Mouse (Mus musculus) heart, embryonic 15.5 days (tissue): Measurements from ENCODE around the gene Terf2. TPM values are rescaled to one million over a fixed set of nuclear protein-coding genes. Genes with fewer than 3 reads are reported as not detected.

ENCODE experiments used
- ATAC-seq: fragments of 200-750 bp; cut with Nextera tagmentation; replicated peaks from 2 replicates; pipeline ENCODE4 v1.8.0; 2017; ENCODE audit warnings: low read depth, moderate TSS enrichment; ENCODE audit not compliant: insufficient number of reproducible peaks, insufficient read depth, low FRiP score
- H3K27ac ChIP-seq: fragments of 300-500 bp; sonication (generic); 2 replicates; pipeline ENCODE4 v1.5.1; 2015; ENCODE audit warnings: mild to moderate bottlenecking, inconsistent platforms
- H3K27me3 ChIP-seq: fragments of 300-500 bp; sonication (generic); 2 replicates; pipeline ENCODE4 v1.6.1; 2015; ENCODE audit warnings: inconsistent platforms
- H3K36me3 ChIP-seq: fragments of 300-500 bp; sonication (generic); 2 replicates; pipeline ENCODE4 v1.6.1; 2015; ENCODE audit warnings: mild to moderate bottlenecking, inconsistent platforms
- H3K4me1 ChIP-seq: fragments of 300-500 bp; sonication (generic); replicated peaks from 2 replicates; pipeline ENCODE4 v1.6.1; 2015; ENCODE audit warnings: inconsistent platforms
- H3K4me2 ChIP-seq: fragments of 300-500 bp; sonication (generic); 2 replicates; pipeline ENCODE4 v1.6.1; 2015; ENCODE audit warnings: inconsistent platforms, mild to moderate bottlenecking, moderate library complexity
- H3K4me3 ChIP-seq: fragments of 300-500 bp; sonication (generic); 2 replicates; pipeline ENCODE4 v1.5.1; 2015; ENCODE audit warnings: mild to moderate bottlenecking, inconsistent platforms
- H3K9ac ChIP-seq: fragments of 300-500 bp; sonication (generic); 2 replicates; pipeline ENCODE4 v1.6.1; 2015; ENCODE audit warnings: mild to moderate bottlenecking, inconsistent platforms
- H3K9me3 ChIP-seq: fragments of 300-500 bp; sonication (generic); replicated peaks from 2 replicates; pipeline ENCODE4 v1.6.1; 2016; ENCODE audit warnings: inconsistent platforms
- WGBS: fragments of 180-500 bp; shearing (Covaris S2); methylation state at CpG from one replicate; pipeline ENCODE4 v1.1.7; 2015; ENCODE audit warnings: mixed read lengths; 5-methylcytosine and 5-hydroxymethylcytosine counted together
- polyA plus RNA-seq: library from polyadenylated mRNA; unstranded; fragments of >200 nt; fragmentation: Nextera tagmentation; extraction: Ambion mirVana; gene quantifications from 2 replicates; pipeline ENCODE4 v1.2.1, GENCODE M21; 2015

The Terf2 gene
- polyA plus RNA-seq, 1 experiment from 2014 or later = 9.5 TPM

- H3K36me3 ChIP-seq = peaks cover 44% of the 10 kb centered on the region
- WGBS = 98% methylated on average over 7 of the region's 7 CpGs
- H3K9ac ChIP-seq = no peak overlapping the region
- H3K27ac ChIP-seq = no peak overlapping the region
- no peak overlapping the region for H3K4me2 ChIP-seq
- H3K27me3 ChIP-seq = no peaks in the 10 kb centered on the region
- peaks cover 18% of the 10 kb centered on the region for H3K4me1 ChIP-seq
- no peaks in the 10 kb centered on the region for H3K9me3 ChIP-seq
- no peak for ATAC-seq
- H3K4me3 ChIP-seq = no peak overlapping the region
Observed at GRCm38 (mm10) chr8:107090531-107090930, 5.8 kb downstream of the Terf2 start.

DNA sequence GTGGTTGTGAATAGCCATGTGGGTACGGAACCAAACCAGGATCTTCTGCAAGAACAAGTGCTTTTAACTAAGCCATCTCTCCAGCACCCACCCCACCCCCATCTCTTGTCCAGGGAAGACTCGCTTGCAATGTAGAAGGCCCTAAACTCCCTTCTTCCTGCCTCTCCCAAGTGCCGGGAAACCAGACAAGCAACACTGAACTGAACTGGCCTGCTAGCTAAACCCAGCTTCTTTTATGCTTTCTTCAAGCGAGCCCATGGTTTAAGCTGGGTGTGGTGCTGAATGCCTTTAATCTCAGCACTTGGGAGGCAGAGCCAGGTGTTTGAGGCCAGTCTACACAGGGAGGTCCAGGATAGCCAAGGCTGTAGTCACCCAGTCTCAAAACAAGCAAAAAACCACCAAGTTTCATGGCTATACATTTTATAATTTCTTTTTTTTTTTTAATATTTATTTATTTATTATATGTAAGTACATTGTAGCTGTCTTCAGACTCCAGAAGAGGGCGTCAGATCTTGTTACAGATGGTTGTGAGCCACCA is 7.8 kb downstream of the Terf2 start:
- Histone ChIP-seq H3K4me2 (no peak overlapping the region), H3K4me1 (0 out of 2 replicates have a peak, but pooled peaks cover 3% of the 10 kb centered on the region), H3K9me3 (no peaks in the 10 kb centered on the region), H3K4me3 (no peak overlapping the region), H3K9ac (no peak overlapping the region), H3K27me3 (no peaks in the 10 kb centered on the region), H3K27ac (no peak overlapping the region), H3K36me3 (peaks cover 50% of the 10 kb centered on the region)
- WGBS = 94% methylated on average over 5 of the region's 5 CpGs
- no peak for ATAC-seq

DNA sequence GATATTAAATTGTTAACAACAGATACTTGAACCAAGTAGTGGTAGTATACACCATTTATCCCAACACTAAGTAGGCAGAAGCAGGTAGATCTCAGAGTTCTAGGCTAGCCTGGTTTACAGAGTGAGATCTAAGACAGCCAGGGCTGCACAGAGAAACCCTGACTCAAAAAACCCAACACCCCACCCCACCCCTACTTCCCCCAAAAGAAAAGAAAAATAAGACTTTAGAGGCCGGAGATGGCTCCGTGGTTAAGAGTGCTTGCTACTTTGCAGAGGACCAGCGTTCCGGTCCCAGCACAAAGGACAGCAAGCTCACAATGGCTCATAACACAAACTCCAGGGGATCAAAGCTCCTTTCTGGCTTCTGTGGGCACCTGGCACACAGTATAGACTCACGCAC is 10.3 kb downstream of the Terf2 start:
- no peak for ATAC-seq
- H3K4me1 ChIP-seq = no peaks in the 10 kb centered on the region
- over 99% methylated on average over 5 of the region's 5 CpGs for WGBS
- no peak overlapping the region for H3K9ac ChIP-seq
- H3K4me3 ChIP-seq = no peak overlapping the region
- H3K4me2 ChIP-seq = no peak overlapping the region
- H3K9me3 ChIP-seq = no peaks in the 10 kb centered on the region
- H3K27me3 ChIP-seq = no peaks in the 10 kb centered on the region
- no peak overlapping the region for H3K27ac ChIP-seq
- H3K36me3 ChIP-seq = peaks cover 59% of the 10 kb centered on the region

GRCm38 (mm10) chr8:107085358-107085757 is 11.0 kb downstream of the Terf2 start:
- peaks cover 62% of the 10 kb centered on the region for H3K36me3 ChIP-seq
- H3K4me2 ChIP-seq = no peak overlapping the region
- H3K4me3 ChIP-seq = no peak overlapping the region
- H3K9me3 ChIP-seq = no peaks in the 10 kb centered on the region
- H3K9ac ChIP-seq = no peak overlapping the region
- WGBS = 97% methylated on average over 17 of the region's 17 CpGs
- no peaks in the 10 kb centered on the region for H3K27me3 ChIP-seq
- ATAC-seq = no peak
- no peak overlapping the region for H3K27ac ChIP-seq
- no peaks in the 10 kb centered on the region for H3K4me1 ChIP-seq

GRCm38 (mm10) chr8:107076239-107076888 is 20.0 kb downstream of the Terf2 start:
- no peak overlapping the region for H3K9ac ChIP-seq
- no peaks in the 10 kb centered on the region for H3K4me1 ChIP-seq
- no peak for ATAC-seq
- H3K4me3 ChIP-seq = no peak overlapping the region
- H3K4me2 ChIP-seq = no peak overlapping the region
- H3K27me3 ChIP-seq = no peaks in the 10 kb centered on the region
- 82% methylated on average over 7 of the region's 7 CpGs for WGBS
- no peaks in the 10 kb centered on the region for H3K9me3 ChIP-seq
- peaks cover 61% of the 10 kb centered on the region for H3K36me3 ChIP-seq
- H3K27ac ChIP-seq = no peak overlapping the region

DNA sequence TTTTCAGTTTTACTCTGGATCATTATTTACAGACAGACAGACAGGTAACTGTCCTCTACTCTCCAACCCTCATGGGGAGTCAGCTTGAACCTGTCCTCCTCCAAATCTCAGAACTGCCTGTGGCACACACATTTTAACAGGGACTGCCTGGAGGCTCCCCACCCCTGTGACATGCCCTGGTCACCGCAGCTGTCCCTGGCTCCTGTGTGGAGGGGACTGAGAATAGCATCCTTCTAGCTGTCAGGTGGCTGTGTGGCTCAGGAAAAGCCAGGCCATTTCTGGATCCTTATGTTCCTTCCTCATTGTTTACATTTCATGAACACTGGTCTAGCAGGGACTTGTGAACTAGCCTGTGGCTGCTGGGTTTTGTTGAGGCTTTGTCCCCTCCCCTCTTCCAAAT is 22.2 kb downstream of the Terf2 start:
- Histone ChIP-seq H3K27ac (no peak overlapping the region), H3K9me3 (no peaks in the 10 kb centered on the region), H3K4me1 (no peaks in the 10 kb centered on the region), H3K36me3 (peaks cover 68% of the 10 kb centered on the region), H3K9ac (no peak overlapping the region), H3K4me3 (no peak overlapping the region), H3K4me2 (no peak overlapping the region), H3K27me3 (no peaks in the 10 kb centered on the region)
- no peak for ATAC-seq
- WGBS = 66% methylated on average over 1 of the region's 1 CpGs

DNA sequence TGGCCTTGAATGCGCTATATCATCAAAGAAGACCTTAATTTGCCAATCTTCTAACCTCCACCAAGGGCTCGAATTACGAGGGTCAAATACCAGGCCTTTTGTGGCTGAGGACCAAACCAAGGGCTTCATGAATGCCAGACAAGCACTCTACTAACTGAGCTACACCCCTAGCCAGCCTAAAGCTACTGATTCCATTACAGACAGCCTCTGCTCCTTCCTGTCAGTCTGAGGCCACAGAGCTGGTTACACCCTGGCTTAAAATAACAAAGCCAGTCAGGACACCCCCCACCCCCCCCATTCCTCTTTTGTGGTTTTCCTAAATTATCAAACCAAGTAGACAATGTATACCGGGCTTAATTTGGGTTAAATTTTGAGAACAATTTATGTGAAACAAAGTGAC is 22.6 kb downstream of the Terf2 start:
- Histone ChIP-seq H3K9me3 (no peaks in the 10 kb centered on the region), H3K4me2 (no peak overlapping the region), H3K36me3 (peaks cover 64% of the 10 kb centered on the region), H3K27me3 (no peaks in the 10 kb centered on the region), H3K4me3 (no peak overlapping the region), H3K27ac (no peak overlapping the region), H3K9ac (no peak overlapping the region), H3K4me1 (no peaks in the 10 kb centered on the region)
- WGBS = 76% methylated on average over 4 of the region's 4 CpGs
- no peak for ATAC-seq

GRCm38 (mm10) chr8:107065511-107066496 is 30.5 kb downstream of the Terf2 start, which contains the start of gene Tmed6:
TSS of gene Tmed6 (minus strand) at chr8:107065644.
- H3K9me3 ChIP-seq = no peaks in the 10 kb centered on the region
- ATAC-seq = no peak; the same call in 1 of the 2 replicates
- WGBS = 51% methylated on average over 17 of the region's 17 CpGs
- H3K36me3 ChIP-seq = peaks cover 14% of the 10 kb centered on the region
- H3K4me2 ChIP-seq = no peak within 1 kb of the TSS
- H3K4me1 ChIP-seq = 0 out of 2 replicates have a peak, but pooled peaks cover 2% of the 10 kb centered on the region
- H3K27me3 ChIP-seq = no peaks in the 10 kb centered on the region
- H3K9ac ChIP-seq = no peak within 1 kb of the TSS
- H3K4me3 ChIP-seq = no peak within 1 kb of the TSS
- no peak within 1 kb of the TSS for H3K27ac ChIP-seq

- Histone ChIP-seq H3K4me1 (peaks cover 9% of the 10 kb centered on the region), H3K27ac (no peak overlapping the region), H3K4me2 (no peak overlapping the region), H3K36me3 (peaks cover 16% of the 10 kb centered on the region), H3K9ac (no peak overlapping the region), H3K27me3 (no peaks in the 10 kb centered on the region), H3K9me3 (no peaks in the 10 kb centered on the region), H3K4me3 (no peak overlapping the region)
- no peak for ATAC-seq
- 85% methylated on average over 1 of the region's 1 CpGs for WGBS
Observed at GRCm38 (mm10) chr8:107062613-107063012, 33.7 kb downstream of the Terf2 start.

DNA sequence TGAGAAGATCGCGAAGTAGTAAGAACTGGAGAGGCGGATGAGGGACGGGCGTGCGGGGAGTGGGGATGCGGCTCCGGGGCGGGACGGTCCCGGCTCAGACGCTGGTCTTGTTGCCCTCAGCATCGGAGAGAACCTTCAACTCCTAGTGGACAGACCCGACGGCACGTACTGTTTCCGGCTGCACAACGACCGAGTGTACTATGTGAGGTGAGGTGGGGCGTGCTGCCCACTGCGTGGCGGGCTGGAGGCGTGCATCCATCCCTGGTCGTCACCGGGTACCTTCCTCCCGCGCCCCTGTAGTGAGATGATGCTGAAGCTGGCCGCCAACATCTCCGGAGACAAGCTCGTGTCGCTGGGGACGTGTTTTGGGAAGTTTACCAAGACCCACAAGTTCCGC is 39.4 kb downstream of the Terf2 start:
- Histone ChIP-seq H3K4me1 (peaks cover 24% of the 10 kb centered on the region), H3K9me3 (no peaks in the 10 kb centered on the region), H3K4me2 (peak overlapping the region; percentile 85), H3K4me3 (peak overlapping the region; percentile 94), H3K27ac (peak overlapping the region; percentile 67), H3K36me3 (peaks cover 36% of the 10 kb centered on the region), H3K9ac (peak overlapping the region; percentile 82), H3K27me3 (no peaks in the 10 kb centered on the region)
- under 1% methylated on average over 33 of the region's 33 CpGs for WGBS
- peak; percentile 32; the same call in 1 of the 2 replicates for ATAC-seq
